Mouse (Mus musculus) liver, adult 2 months (tissue): ENCODE measurements around the gene Gm4858. TPM values are rescaled to one million over a fixed set of nuclear protein-coding genes. Genes with fewer than 3 reads are reported as not detected.
"Not testable (repeated sequence)": the region's sequence is repeated elsewhere in the genome, so short reads cannot be mapped to it uniquely, and the experiment has no call there.

Experiments used
- DNase-seq: peaks from one replicate; pipeline ENCODE4 v3.0.0-alpha.2; 2011; ENCODE audit warnings: low read depth, low spot score; ENCODE audit errors: extremely low read depth
- H3K27ac ChIP-seq: fragments of 200-500 bp; replicated peaks from 2 replicates; pipeline ENCODE4 v1.5.1; 2012; ENCODE audit warnings: low read depth, mild to moderate bottlenecking, control low read depth, inconsistent platforms, low read length; ENCODE audit not compliant: insufficient read depth
- H3K27me3 ChIP-seq: fragments of 200-500 bp; 2 replicates; pipeline ENCODE4 v1.6.1; 2012; ENCODE audit warnings: mild to moderate bottlenecking, moderate library complexity, low read length, inconsistent platforms; ENCODE audit not compliant: control insufficient read depth, insufficient read depth
- H3K36me3 ChIP-seq: fragments of 200-500 bp; 2 replicates; pipeline ENCODE4 v1.6.1; 2012; ENCODE audit warnings: low read length, inconsistent platforms; ENCODE audit not compliant: control insufficient read depth, insufficient read depth
- H3K4me1 ChIP-seq: fragments of 200-500 bp; 2 replicates; pipeline ENCODE4 v1.6.1; 2011; ENCODE audit warnings: low read length; ENCODE audit not compliant: control insufficient read depth, insufficient read depth
- H3K4me3 ChIP-seq: fragments of 200-500 bp; 2 replicates; pipeline ENCODE4 v1.5.1; 2011; ENCODE audit warnings: low read depth, mild to moderate bottlenecking, control low read depth, low read length, moderate library complexity; ENCODE audit not compliant: insufficient read depth
- H3K79me2 ChIP-seq: fragments of 200-500 bp; 2 replicates; pipeline ENCODE4 v1.6.1; 2012; ENCODE audit warnings: inconsistent platforms, mild to moderate bottlenecking, low read length, moderate library complexity; ENCODE audit not compliant: control insufficient read depth, insufficient read depth
- H3K9ac ChIP-seq: fragments of 200-500 bp; 2 replicates; pipeline ENCODE4 v1.6.1; 2012; ENCODE audit warnings: low read depth, mild to moderate bottlenecking, control low read depth, inconsistent platforms, low read length
- CTCF ChIP-seq: fragments of 200-500 bp; IDR thresholded peaks from 2 replicates; pipeline ENCODE4 v1.5.1; 2011; ENCODE audit warnings: low read depth, low read length, control low read depth
- POLR2A ChIP-seq: fragments of 200-500 bp; IDR thresholded peaks from 2 replicates; pipeline ENCODE4 v1.6.1; 2011; ENCODE audit warnings: low read length, control low read depth; ENCODE audit not compliant: insufficient read depth; ENCODE audit errors: extremely low read depth
- WGBS: fragments of 180-500 bp; shearing (Covaris S2); methylation state at CpG from one replicate; pipeline ENCODE4 v1.1.7; 2018; 5-methylcytosine and 5-hydroxymethylcytosine counted together
- polyA plus RNA-seq: library from polyadenylated mRNA; depleted of rRNA; stranded (reverse); fragments of >200 nt; gene quantifications from 2 replicates; pipeline ENCODE4 v1.2.3, GENCODE M21; 2012
- total RNA-seq: library from RNA; depleted of rRNA; stranded (reverse); fragments of >200 nt; gene quantifications from 2 replicates; pipeline ENCODE4 v1.2.3, GENCODE M21; 2014

The Gm4858 gene
- total and polyA plus RNA-seq, 2 experiments = not detected

DNA sequence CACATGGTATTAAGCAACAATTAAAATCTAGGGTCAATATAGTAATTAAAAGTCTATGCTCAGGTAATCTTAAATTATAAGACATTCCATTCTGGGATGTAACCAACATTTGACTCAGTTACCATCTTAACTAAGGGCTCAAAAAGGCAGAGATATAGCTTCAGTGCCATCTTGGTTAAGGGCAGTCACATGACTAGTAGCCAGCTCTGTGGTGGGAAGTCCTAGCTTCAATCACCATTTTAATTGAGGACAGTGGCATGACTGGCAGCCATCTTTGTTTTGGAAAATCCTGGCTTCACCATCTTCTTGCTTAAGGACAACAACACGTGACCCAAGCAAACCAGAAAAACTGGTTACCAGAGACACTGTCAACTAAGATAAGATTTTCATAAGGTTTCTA lies 18.4 kb upstream of the Gm4858 start:
- DNase-seq = no peak

GRCm38 (mm10) chr3:93052826-93053474 lies 15.7 kb upstream of the Gm4858 start:
- no peaks in the 10 kb centered on the region for H3K79me2 ChIP-seq
- 60% methylated on average over 10 of the region's 10 CpGs for WGBS
- peak; percentile 2 for DNase-seq

More for the DNA sequence above, 18.4 kb upstream of the Gm4858 start:
- H3K9ac ChIP-seq = no peak overlapping the region
- H3K79me2 ChIP-seq = no peaks in the 10 kb centered on the region
- no peaks in the 10 kb centered on the region for H3K27me3 ChIP-seq
- H3K27ac ChIP-seq = no peak overlapping the region
- no peak for TF ChIP-seq POLR2A
- H3K4me1 ChIP-seq = no peaks in the 10 kb centered on the region
- no peak overlapping the region for H3K4me3 ChIP-seq
- no peaks in the 10 kb centered on the region for H3K36me3 ChIP-seq
- WGBS = 78% methylated on average over 1 of the region's 1 CpGs

GRCm38 (mm10) chr3:93086631-93087030 lies 18.0 kb downstream of the Gm4858 start:
- Histone ChIP-seq H3K27ac (no peak overlapping the region), H3K79me2 (no peaks in the 10 kb centered on the region), H3K4me1 (no peaks in the 10 kb centered on the region), H3K9ac (no peak overlapping the region), H3K36me3 (no peaks in the 10 kb centered on the region), H3K4me3 (no peak overlapping the region), H3K27me3 (no peaks in the 10 kb centered on the region)
- TF ChIP-seq CTCF = no peak
- no peak for TF ChIP-seq POLR2A
- WGBS = 84% methylated on average over 2 of the region's 2 CpGs
- no peak for DNase-seq

More at GRCm38 (mm10) chr3:93052826-93053474, 15.7 kb upstream of the Gm4858 start:
- Histone ChIP-seq H3K27ac (no peak overlapping the region), H3K36me3 (no peaks in the 10 kb centered on the region), H3K4me1 (no peaks in the 10 kb centered on the region), H3K27me3 (no peaks in the 10 kb centered on the region), H3K9ac (no peak overlapping the region), H3K4me3 (no peak overlapping the region)
- no peak for TF ChIP-seq POLR2A
- TF ChIP-seq CTCF = no peak; the same call in 1 of the 2 replicates

GRCm38 (mm10) chr3:93093581-93093980 lies 25.0 kb downstream of the Gm4858 start:
- DNase-seq, H3K27ac ChIP-seq: not testable (repeated sequence)
- WGBS = 19% methylated on average over 1 of the region's 1 CpGs

GRCm38 (mm10) chr3:93096447-93096846 lies 27.8 kb downstream of the Gm4858 start:
- Histone ChIP-seq H3K36me3 (no peaks in the 10 kb centered on the region), H3K9ac (no peak overlapping the region), H3K27me3 (no peaks in the 10 kb centered on the region), H3K79me2 (no peaks in the 10 kb centered on the region), H3K27ac (no peak overlapping the region), H3K4me3 (no peak overlapping the region), H3K4me1 (no peaks in the 10 kb centered on the region)
- no peak for TF ChIP-seq POLR2A
- no peak for TF ChIP-seq CTCF
- 84% methylated on average over 2 of the region's 2 CpGs for WGBS
- DNase-seq = no peak

More at GRCm38 (mm10) chr3:93093581-93093980, 25.0 kb downstream of the Gm4858 start:
- not testable (repeated sequence) for H3K36me3 ChIP-seq, H3K79me2 ChIP-seq, H3K4me1 ChIP-seq, H3K4me3 ChIP-seq, H3K27me3 ChIP-seq, H3K9ac ChIP-seq

- 0 out of 2 replicates have a peak, but pooled peaks cover 3% of the 10 kb centered on the region for H3K27me3 ChIP-seq
- no peak overlapping the region for H3K9ac ChIP-seq
- no peak for DNase-seq
- H3K79me2 ChIP-seq = no peaks in the 10 kb centered on the region
- TF ChIP-seq CTCF (peak; percentile 47), POLR2A (no peak)
- no peak overlapping the region for H3K4me3 ChIP-seq
- H3K27ac ChIP-seq = no peak overlapping the region
- H3K4me1 ChIP-seq = no peaks in the 10 kb centered on the region
- 35% methylated on average over 5 of the region's 5 CpGs for WGBS
- H3K36me3 ChIP-seq = no peaks in the 10 kb centered on the region
Observed at GRCm38 (mm10) chr3:93111668-93112067, 43.0 kb downstream of the Gm4858 start.
